Mouse (Mus musculus) ES-Bruce4 (cell line): ENCODE data around the gene Tmem106a.
"Not testable (repeated sequence)": the region's sequence is repeated elsewhere in the genome, so short reads cannot be mapped to it uniquely, and the experiment has no call there.

ENCODE experiments used
- CTCF ChIP-seq: IDR thresholded peaks from one replicate; pipeline ENCODE4 v1.8.1; 2011; ENCODE audit warnings: low read depth, low read length
- EP300 ChIP-seq: IDR thresholded peaks from 2 replicates; pipeline ENCODE4 v1.6.1; 2011; ENCODE audit warnings: low read depth, low read length; ENCODE audit not compliant: insufficient read depth

GRCm38 (mm10) chr11:101585031-101585430, 3.0 kb downstream of the Tmem106a start:
- not testable (repeated sequence) for TF ChIP-seq CTCF, EP300
